Mouse (Mus musculus) megakaryocyte-erythroid progenitor cell, adult 5-6 weeks (primary cell): ENCODE results near the gene Pdcd11. TPM values are rescaled to one million over a fixed set of nuclear protein-coding genes. Genes with fewer than 3 reads are reported as not detected.

Experiments
- ATAC-seq: replicated peaks from 2 replicates; pipeline ENCODE4 v1.8.0; 2016; ENCODE audit warnings: mild to moderate bottlenecking, inconsistent platforms; ENCODE audit not compliant: severe bottlenecking, poor library complexity, low FRiP score, low TSS enrichment
- total RNA-seq, 2 experiments: library from RNA; stranded (forward) in 1 of 2; stranded (reverse) in 1 of 2; fragments of 200-1000, 215-1000 nt in 1 of 2; fragments of >200 nt in 1 of 2; fragmentation: Nextera tagmentation in 1 of 2; gene quantifications; 2 replicates each; pipeline ENCODE4 v1.2.3; 2014 to 2017

The Pdcd11 gene
- total RNA-seq, 2 experiments from 2014 or later: 31.9 to 42.3 TPM

DNA sequence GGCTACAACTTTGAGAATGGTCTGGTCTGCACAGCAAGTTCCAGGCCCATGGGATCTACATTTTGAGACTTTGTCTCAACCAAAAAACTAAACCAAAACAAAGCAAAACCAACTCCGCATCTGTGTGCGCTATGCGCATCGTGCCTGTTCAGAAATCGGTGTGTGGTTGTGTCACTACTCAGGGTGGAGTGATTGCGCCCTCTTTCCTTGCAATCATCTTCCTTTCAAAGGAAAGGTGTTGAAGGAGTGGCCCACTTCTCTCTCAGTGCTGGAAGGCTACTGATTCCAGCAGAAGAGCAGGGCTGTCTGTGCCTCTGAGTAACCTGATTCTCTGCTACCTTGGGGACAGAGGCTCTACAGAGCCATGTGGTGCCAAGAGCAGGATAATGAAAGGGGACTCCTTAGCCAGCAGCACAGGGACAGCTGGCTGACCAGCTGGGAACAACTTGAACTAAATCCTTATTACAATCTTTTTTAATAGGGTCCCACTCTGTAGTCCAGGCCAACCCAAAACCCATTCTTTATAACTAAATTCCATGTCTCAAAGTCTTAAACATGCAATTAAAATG is 72.7 kb downstream of the Pdcd11 start:
- no peak for ATAC-seq

DNA sequence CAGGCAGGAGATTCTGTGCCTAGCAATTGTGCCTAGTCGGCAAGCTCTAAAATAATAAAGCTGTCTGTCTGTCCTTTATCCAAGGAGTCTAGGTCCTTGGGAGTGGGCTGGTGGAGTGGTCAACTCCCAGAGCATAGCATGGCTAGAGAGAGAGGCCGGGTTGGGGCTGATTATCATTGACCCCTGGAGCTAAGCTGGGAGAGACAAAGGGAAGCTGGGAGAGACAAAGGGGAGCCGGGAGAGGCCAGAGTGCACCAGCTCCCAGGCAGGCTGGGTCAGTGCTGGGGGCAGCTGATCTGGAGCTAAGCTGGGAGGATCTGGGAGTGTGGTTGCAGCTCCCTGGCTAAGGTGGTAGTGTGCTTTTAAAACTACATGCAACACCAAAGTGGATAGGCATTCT is 76.2 kb downstream of the Pdcd11 start:
- ATAC-seq: no peak

DNA sequence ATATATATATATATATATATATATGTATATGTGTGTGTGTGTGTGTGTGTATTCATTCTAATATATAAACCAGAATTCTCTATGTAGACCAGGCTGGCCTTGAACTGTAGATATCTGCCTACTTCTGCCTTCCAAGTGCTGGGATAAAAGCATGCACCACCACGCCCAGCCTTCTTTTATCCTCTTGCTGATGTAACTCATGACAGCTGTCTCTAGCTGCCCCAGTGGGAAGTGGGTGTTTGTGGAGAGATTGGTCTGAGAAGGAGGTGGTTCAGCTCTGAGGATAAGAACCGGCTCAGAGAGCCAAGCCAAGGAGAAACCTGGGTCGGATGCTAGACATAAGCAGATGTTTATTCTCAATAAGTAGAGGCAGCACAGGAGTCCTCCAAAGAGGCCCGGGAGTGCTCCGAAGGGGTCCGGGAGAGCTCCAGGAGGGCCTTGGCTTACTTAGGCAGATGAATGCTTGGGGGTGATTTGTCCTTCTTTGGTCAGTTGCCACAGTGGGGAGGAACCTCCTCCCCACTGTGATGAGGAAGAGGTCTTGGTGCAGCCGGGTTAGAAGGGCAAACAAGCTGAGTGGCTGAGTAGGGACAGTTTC is 77.1 kb downstream of the Pdcd11 start:
- ATAC-seq: no peak

DNA sequence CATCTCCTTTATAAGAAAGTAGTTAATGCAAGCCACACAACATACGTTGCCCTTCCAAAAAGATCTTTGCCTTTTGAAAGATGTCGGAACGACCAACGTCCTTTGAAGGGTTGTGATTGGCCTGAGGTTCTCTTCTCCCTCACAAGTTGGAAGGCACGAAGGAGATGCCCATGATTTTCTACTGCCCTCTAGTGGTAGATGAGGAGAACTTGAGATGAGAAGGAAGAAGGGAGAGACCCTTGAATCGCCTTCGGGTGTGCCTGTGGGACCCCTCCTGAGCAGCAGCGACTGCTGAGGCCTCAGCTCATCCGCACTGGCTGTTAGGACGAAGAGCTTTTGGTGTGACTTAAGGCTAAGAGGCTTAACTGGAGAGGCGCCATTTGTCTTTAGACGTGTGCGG is 77.7 kb downstream of the Pdcd11 start:
- ATAC-seq: peak; percentile 81

DNA sequence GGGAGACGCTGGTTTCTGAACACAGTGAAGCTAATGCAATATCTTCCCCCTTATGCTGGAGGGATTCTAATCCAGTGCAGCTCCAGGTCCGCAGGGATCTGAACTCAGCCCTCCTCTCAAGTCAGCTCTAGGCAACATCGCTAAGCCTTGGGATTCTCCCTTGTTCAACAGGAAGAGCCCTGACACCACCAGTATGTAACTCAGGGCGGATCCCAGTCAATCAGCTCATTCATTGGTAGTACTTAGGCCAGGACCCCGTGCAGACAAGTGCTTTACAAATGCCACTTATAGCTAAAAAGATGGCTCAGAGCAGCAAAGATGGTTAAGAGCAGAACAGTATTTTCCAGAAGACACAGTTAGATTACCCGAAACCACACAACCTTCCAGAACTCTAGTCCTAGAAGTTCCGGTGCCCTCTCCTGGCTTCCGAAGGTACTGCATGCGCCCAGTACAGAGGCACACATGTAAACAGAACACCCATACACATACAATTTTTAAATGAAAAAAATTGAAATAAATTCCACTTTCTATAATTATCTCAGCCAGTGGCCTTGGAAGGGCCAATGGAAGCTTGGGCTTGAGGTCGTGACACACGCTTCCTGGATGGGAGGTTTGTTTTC is 78.3 kb downstream of the Pdcd11 start:
- ATAC-seq: peak; percentile 87

DNA sequence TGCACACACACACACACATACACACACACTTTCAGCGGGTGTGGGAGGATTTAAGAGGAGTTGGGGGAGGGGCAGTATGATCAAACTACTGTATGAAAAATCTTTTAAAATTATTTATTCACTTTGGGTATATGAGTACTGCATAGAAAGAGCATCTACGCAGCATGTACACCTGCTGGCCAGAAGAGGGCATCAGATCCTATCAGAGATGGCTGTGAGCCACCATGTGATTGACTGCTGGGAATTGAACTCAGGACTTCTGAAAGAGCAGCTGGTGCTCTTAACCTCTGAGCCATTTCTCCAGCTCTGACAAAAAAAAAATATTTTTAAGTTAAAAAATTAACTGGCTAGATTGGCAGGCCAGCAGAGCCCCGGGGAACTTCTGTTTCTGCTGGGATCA is 83.9 kb downstream of the Pdcd11 start:
- no peak for ATAC-seq

DNA sequence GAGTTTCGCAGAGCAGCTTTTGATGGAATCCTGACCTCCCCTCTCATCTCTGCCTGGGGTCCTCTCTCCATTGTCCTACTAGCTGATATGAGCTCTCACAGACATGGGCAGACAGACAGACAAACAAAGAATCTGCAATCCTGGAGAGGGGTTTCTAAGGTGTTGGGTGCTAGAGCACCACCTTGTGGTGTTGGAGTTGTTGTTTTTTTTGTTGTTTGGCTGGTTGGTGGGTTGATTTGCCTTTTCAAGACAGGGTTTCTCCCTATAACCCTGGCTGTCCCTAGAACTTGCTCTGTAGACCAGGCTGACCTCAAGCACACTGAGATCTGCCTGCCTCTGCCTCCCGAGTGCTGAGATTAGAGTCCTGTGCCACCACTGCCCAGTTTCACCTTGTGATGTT is 84.9 kb downstream of the Pdcd11 start:
- ATAC-seq: no peak

DNA sequence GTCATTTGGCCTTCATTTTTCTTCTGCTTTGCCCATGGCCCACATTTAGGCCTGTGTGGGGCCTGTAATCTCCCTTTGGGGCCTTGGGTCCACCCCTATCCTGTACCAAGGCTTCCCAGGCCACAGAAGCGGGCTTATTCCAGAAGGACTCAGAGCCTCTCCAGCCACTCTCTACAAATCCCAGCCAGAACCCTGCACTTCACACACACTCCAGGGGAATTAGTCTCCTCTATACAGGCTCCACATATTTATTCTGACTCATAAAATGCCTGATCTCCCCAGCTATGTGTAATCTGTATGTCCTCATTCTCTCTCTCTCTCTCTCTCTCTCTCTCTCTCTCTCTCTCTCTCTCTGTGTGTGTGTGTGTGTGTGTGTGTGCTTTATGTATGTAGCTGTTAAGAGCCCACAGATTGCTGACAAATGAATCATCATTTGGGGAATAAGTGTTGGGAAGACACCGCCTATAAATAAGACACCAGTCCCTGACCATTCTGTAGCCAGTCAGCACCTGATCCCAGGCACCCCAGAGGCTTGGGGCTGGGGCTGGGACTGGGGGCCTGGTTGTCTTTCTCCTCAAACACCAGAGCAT is 86.4 kb downstream of the Pdcd11 start:
- no peak for ATAC-seq

DNA sequence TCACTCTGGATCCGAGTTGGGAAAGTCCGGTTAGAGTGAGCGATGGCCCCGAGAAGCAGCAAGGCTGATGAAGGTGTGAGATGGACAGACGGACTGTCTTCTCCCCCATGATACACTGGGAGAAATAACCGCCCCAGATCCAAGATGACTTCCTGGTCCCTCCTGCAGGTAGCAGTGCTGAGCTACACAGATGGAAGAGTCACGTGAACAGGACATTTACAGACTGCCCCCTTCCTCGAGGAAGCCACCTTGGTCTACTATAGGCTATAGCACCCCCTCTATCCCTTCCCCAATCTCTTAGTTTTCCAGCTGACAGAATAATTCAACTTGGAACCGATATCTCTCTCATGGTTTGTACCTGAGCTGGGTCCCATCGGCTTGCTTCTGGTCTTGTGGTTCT is 87.4 kb downstream of the Pdcd11 start:
- no peak for ATAC-seq

DNA sequence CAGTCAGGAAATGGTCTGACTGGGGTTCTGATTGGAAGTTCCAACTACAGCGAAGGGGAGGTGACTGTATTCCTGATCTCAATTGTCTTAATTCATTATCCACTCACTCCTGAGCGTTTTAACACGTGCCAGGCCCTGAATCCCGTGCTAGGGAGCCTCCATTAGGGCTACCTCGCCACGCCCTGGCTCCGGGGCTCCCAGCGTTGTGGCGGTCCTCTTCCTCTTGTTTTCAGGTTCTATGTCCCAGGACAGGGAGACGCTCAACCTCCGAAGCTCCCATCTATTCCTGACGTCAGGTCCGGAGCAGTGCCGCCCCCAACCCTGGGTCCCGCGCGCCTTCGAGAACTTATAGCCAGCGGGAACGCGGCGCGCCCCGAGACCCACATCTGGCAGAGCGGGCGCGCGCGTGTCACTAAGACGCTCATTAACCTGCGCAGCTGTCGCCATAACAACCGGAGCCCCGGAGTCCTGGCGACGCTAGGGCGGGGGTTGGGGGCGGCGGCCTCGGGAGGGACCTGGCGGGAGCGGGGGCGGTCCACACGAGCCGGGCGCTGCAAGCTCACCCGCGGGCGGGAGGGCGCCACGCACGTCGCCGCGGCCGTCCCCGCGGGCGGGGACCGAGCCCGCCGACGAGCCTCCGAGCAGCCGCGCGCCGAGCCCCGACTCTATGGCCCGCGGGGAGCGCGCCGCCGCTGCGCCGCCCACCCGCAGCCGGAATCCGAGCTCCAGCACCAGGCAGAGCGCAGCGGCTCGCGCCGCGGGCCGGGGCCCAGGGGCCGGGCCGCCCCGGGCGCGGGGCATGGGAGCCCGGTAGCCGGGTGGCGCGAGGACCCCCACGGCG is 88.1 kb downstream of the Pdcd11 start, which contains the start of gene Neurl1a:
Gene Neurl1a, plus strand, starts transcription at position 390 of the 841 bp plus-strand sequence.
- ATAC-seq: no peak

DNA sequence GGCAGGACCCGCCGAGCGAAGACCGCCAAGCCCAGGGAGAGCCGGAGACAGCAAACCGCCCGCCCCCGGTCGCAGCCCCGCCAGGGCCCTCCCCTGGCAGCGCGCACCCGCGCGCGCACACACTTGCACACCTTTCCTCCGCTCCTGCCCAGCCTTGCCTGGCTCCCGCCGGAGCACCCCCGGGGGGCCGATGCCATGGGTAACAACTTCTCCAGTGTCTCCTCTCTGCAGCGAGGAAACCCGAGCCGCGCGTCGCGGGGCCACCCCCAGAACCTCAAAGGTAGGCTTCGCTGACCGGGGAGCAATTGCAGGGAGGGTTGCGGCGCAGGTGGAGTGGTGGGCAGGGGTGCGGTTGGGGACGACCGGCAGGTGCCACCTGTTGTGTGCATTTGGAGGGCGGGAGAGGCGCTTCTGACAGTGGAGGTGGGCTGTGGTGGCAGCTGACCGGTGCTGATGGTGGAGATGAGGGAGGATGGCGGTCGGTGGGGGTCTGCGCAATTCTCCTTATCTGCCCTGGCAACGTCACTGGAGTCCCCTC is 88.8 kb downstream of the Pdcd11 start:
- no peak for ATAC-seq

DNA sequence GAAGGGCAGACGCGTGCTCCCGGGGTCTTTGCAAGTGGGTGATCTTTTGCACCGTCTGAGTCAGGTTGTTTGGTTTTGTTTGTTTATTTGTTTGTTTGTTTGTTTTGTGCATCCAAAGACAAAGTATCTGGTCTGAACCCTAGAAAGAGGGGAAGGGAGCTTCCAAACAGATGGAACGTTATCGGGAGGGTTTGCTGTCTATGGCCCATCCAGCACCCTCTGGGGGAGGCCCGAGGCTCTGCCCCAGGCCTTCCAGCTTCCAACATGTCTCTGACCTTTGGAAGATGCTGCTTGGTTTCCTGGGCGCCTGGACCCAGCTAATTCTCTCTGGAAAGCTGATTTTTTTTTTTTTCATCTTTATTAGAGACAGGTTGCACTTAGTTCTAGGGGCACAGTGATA is 89.4 kb downstream of the Pdcd11 start:
- no peak for ATAC-seq

Other genes starting within 250 kb of the Pdcd11 start
- gene Ina, start 76.1 kb upstream of the Pdcd11 start, total RNA-seq (2014; fragmentation: Nextera tagmentation): 1.1 TPM in 1 of 2 replicates, not detected in the other
- 0.09 and 0.27 TPM in 2 replicates for gene Ina, start 76.1 kb upstream of the Pdcd11 start, total RNA-seq (2017)
- 87.1 and 88.5 TPM in 2 replicates for gene Nt5c2, start 75.6 kb upstream of the Pdcd11 start, total RNA-seq (2014; fragmentation: Nextera tagmentation)
- gene Nt5c2, start 75.6 kb upstream of the Pdcd11 start, total RNA-seq (2017): 142 and 145 TPM in 2 replicates
- gene Pcgf6, start 39.9 kb upstream of the Pdcd11 start, total RNA-seq (2014; fragmentation: Nextera tagmentation): 33.8 and 37.5 TPM in 2 replicates
- 18.6 and 19.8 TPM in 2 replicates for gene Pcgf6, start 39.9 kb upstream of the Pdcd11 start, total RNA-seq (2017)
- 14.6 and 17.0 TPM in 2 replicates for gene Taf5, start 23.0 kb upstream of the Pdcd11 start, total RNA-seq (2014; fragmentation: Nextera tagmentation)
- 26.3 and 28.4 TPM in 2 replicates for gene Taf5, start 23.0 kb upstream of the Pdcd11 start, total RNA-seq (2017)
- 709 and 727 TPM in 2 replicates for gene Usmg5, start 121 bp upstream of the Pdcd11 start, total RNA-seq (2014; fragmentation: Nextera tagmentation)
- 667 and 899 TPM in 2 replicates for gene Usmg5, start 121 bp upstream of the Pdcd11 start, total RNA-seq (2017)
- 3.2 and 3.6 TPM in 2 replicates for gene Calhm2, start 47.5 kb downstream of the Pdcd11 start, total RNA-seq (2014; fragmentation: Nextera tagmentation)
- 1.6 and 2.3 TPM in 2 replicates for gene Calhm2, start 47.5 kb downstream of the Pdcd11 start, total RNA-seq (2017)
- not detected in 2 replicates for gene Calhm1, start 53.5 kb downstream of the Pdcd11 start, total RNA-seq (2014; fragmentation: Nextera tagmentation)
- gene Calhm1, start 53.5 kb downstream of the Pdcd11 start, total RNA-seq (2017): not detected in 2 replicates
- gene Calhm3, start 67.0 kb downstream of the Pdcd11 start, total RNA-seq (2014; fragmentation: Nextera tagmentation): not detected in 2 replicates
- gene Calhm3, start 67.0 kb downstream of the Pdcd11 start, total RNA-seq (2017): not detected in 2 replicates
- gene Neurl1a, start 88.1 kb downstream of the Pdcd11 start, total RNA-seq (2014; fragmentation: Nextera tagmentation): 0.04 TPM in 1 of 2 replicates, not detected in the other
- gene Neurl1a, start 88.1 kb downstream of the Pdcd11 start, total RNA-seq (2017): not detected in 2 replicates